Mouse (Mus musculus): ENCODE measurements around the gene Ninj2. TPM values are rescaled to one million over a fixed set of nuclear protein-coding genes. Genes with fewer than 3 reads are reported as not detected.

Gene Ninj2
- total and polyA plus RNA-seq, 3 experiments, result 0.08 TPM; not detected in 2

GRCm38 (mm10) chr6:120111984-120112803 is 19.0 kb downstream of the Ninj2 start (continued):
- TF ChIP-seq SIN3A (IDR thresholded peaks at IDR 0.05; ENCODE audit: low read length) (peak; percentile 89), ZNF384 (IDR thresholded peaks at IDR 0.05; ENCODE audit: low read depth, low read length) (no peak; the same call in 1 of the 2 replicates), POLR2A (IDR thresholded peaks at IDR 0.05; ENCODE audit: control insufficient read depth in 1 of 2, insufficient read depth in 1 of 2, low read depth in 1 of 2, low read length in 2 of 2, poor library complexity in 1 of 2) (peak in 1 of 2 experiments; percentile 36; a peak in 1 of 4 replicates), RCOR1 (IDR thresholded peaks at IDR 0.05; ENCODE audit: low read depth, low read length) (no peak), GABPA (IDR thresholded peaks at IDR 0.05; ENCODE audit: low read depth, low read length) (no peak), POLR2AphosphoS5 (IDR thresholded peaks at IDR 0.05; ENCODE audit: borderline replicate concordance, low read depth, low read length) (no peak), MEF2A (IDR thresholded peaks at IDR 0.05; ENCODE audit: extremely low read depth, insufficient replicate concordance, low read depth, low read length, poor library complexity, severe bottlenecking) (no peak), BHLHE40 (IDR thresholded peaks at IDR 0.05; ENCODE audit: borderline replicate concordance, low read depth, low read length) (peak; percentile 48; the same call in 1 of the 2 replicates), ELF1 (IDR thresholded peaks at IDR 0.05; ENCODE audit: low read depth, low read length) (no peak), NELFE (IDR thresholded peaks at IDR 0.05; ENCODE audit: low read depth, low read length) (0 out of 2 replicates have a peak, but pooled peaks have one; percentile 23), TAL1 (IDR thresholded peaks at IDR 0.05; ENCODE audit: low read length) (no peak), EP300 (IDR thresholded peaks at IDR 0.05; ENCODE audit: low read depth in 1 of 2, low read length in 2 of 2) (peak; percentile 6 to 36; a peak in 2 of 4 replicates), ZC3H11A (IDR thresholded peaks at IDR 0.05; ENCODE audit: low read depth, low read length) (no peak), NRF1 (IDR thresholded peaks at IDR 0.05; ENCODE audit: insufficient read depth, low read depth, low read length, poor library complexity, severe bottlenecking) (no peak)

GRCm38 (mm10) chr6:120113856-120114255 is 20.7 kb downstream of the Ninj2 start:
- Histone ChIP-seq H3K27me3 (ENCODE audit: control insufficient read depth in 1 of 2, insufficient read depth in 2 of 2, low read length in 2 of 2) (peaks cover 0 to 2% of the 10 kb centered on the region in 2 experiments; a peak in 3 of 4 replicates), H3K9ac (ENCODE audit: control insufficient read depth, low read depth, low read length, poor library complexity, severe bottlenecking) (no peak overlapping the region), H3K36me3 (ENCODE audit: control insufficient read depth in 1 of 2, insufficient read depth in 2 of 2, low read length in 2 of 2) (peaks cover 0 to 8% of the 10 kb centered on the region in 2 experiments; a peak in 2 of 4 replicates), H3K79me2 (ENCODE audit: control insufficient read depth, insufficient read depth, low read length, poor library complexity) (no peaks in the 10 kb centered on the region), H3K4me3 (ENCODE audit: control insufficient read depth in 1 of 2, insufficient read depth in 1 of 2, low read depth in 2 of 2, low read length in 2 of 2) (no peak overlapping the region), H3K9me3 (replicated peaks; ENCODE audit: insufficient read depth, low read length) (no peaks in the 10 kb centered on the region), H3K4me1 (ENCODE audit: control insufficient read depth in 1 of 2, insufficient read depth in 2 of 2, low read length in 2 of 2) (peaks cover 3 to 9% of the 10 kb centered on the region in 2 experiments), H3K27ac (ENCODE audit: control insufficient read depth, low read depth, low read length) (no peak overlapping the region)
- no peak for DNase-seq (ENCODE audit: low read depth, low spot score)
- TF ChIP-seq MXI1 (IDR thresholded peaks at IDR 0.05; ENCODE audit: low read depth, low read length), result no peak

GRCm38 (mm10) chr6:120114271-120114670 is 21.1 kb downstream of the Ninj2 start:
- Histone ChIP-seq H3K79me2 (ENCODE audit: control insufficient read depth, insufficient read depth, low read length, poor library complexity) (no peaks in the 10 kb centered on the region), H3K4me1 (ENCODE audit: control insufficient read depth in 1 of 2, insufficient read depth in 2 of 2, low read length in 2 of 2) (peaks cover 3 to 9% of the 10 kb centered on the region in 2 experiments), H3K36me3 (ENCODE audit: control insufficient read depth in 1 of 2, insufficient read depth in 2 of 2, low read length in 2 of 2) (peaks cover 0 to 8% of the 10 kb centered on the region in 2 experiments; a peak in 2 of 4 replicates), H3K9ac (ENCODE audit: control insufficient read depth, low read depth, low read length, poor library complexity, severe bottlenecking) (no peak overlapping the region), H3K27me3 (ENCODE audit: control insufficient read depth in 1 of 2, insufficient read depth in 2 of 2, low read length in 2 of 2) (peaks cover 0 to 2% of the 10 kb centered on the region in 2 experiments; a peak in 3 of 4 replicates), H3K4me3 (ENCODE audit: control insufficient read depth in 1 of 2, insufficient read depth in 1 of 2, low read depth in 2 of 2, low read length in 2 of 2) (no peak overlapping the region), H3K9me3 (replicated peaks; ENCODE audit: insufficient read depth, low read length) (no peaks in the 10 kb centered on the region), H3K27ac (ENCODE audit: control insufficient read depth, low read depth, low read length) (no peak overlapping the region)
- no peak for DNase-seq (ENCODE audit: low read depth, low spot score)
- TF ChIP-seq MXI1 (IDR thresholded peaks at IDR 0.05; ENCODE audit: low read depth, low read length) (no peak), SMC3 (IDR thresholded peaks at IDR 0.05; ENCODE audit: low read depth, low read length) (no peak), MAZ (IDR thresholded peaks at IDR 0.05; ENCODE audit: low read depth, low read length) (no peak), KAT2A (conservative IDR thresholded peaks at IDR 0.05; ENCODE audit: low read depth, low read length) (no peak), ELF1 (IDR thresholded peaks at IDR 0.05; ENCODE audit: low read depth, low read length) (no peak), MYB (IDR thresholded peaks at IDR 0.05; ENCODE audit: low read depth, low read length) (no peak), GATA1 (IDR thresholded peaks at IDR 0.05; ENCODE audit: low read depth, low read length) (no peak), CHD1 (IDR thresholded peaks at IDR 0.05; ENCODE audit: low read depth, low read length) (no peak), CTCF (IDR thresholded peaks at IDR 0.05 in 2 of 3, conservative IDR thresholded peaks at IDR 0.05 in 1 of 3; ENCODE audit: control insufficient read depth in 1 of 3, insufficient read depth in 1 of 3, low read depth in 2 of 3, low read length in 3 of 3, poor library complexity in 1 of 3, severe bottlenecking in 1 of 3) (no peak), POLR2A (IDR thresholded peaks at IDR 0.05; ENCODE audit: control insufficient read depth in 1 of 2, insufficient read depth in 1 of 2, low read depth in 1 of 2, low read length in 2 of 2, poor library complexity in 1 of 2) (no peak), EP300 (IDR thresholded peaks at IDR 0.05; ENCODE audit: low read depth in 1 of 2, low read length in 2 of 2) (no peak), TAL1 (IDR thresholded peaks at IDR 0.05; ENCODE audit: low read length) (no peak), ZKSCAN1 (IDR thresholded peaks at IDR 0.05; ENCODE audit: low read depth, low read length) (no peak), NRF1 (IDR thresholded peaks at IDR 0.05; ENCODE audit: insufficient read depth, low read depth, low read length, poor library complexity, severe bottlenecking) (no peak), NELFE (IDR thresholded peaks at IDR 0.05; ENCODE audit: low read depth, low read length) (no peak), MAFK (IDR thresholded peaks at IDR 0.05; ENCODE audit: borderline replicate concordance, low read depth, low read length) (no peak), UBTF (IDR thresholded peaks at IDR 0.05; ENCODE audit: borderline replicate concordance, insufficient read depth, low read depth, low read length) (no peak)

All from MEL (cell line).